Mouse (Mus musculus): ENCODE results near the gene Gm14137. TPM values are rescaled to one million over a fixed set of nuclear protein-coding genes. Genes with fewer than 3 reads are reported as not detected.

Gm14137 gene
- polyA plus RNA-seq, 1 experiment from 2014 or later, result 5.4 TPM

Other genes starting within 250 kb of the Gm14137 start
- 49.0 and 50.4 TPM in 2 replicates for gene Chst14, start 248.0 kb upstream of the Gm14137 start, polyA plus RNA-seq (2015; fragmentation: Nextera tagmentation; extraction: Ambion mirVana)
- 25.7 and 26.5 TPM in 2 replicates for gene Ccdc32, start 145.1 kb upstream of the Gm14137 start, polyA plus RNA-seq (2015; fragmentation: Nextera tagmentation; extraction: Ambion mirVana)
- 4.0 and 4.6 TPM in 2 replicates for gene Rpusd2, start 139.7 kb upstream of the Gm14137 start, polyA plus RNA-seq (2015; fragmentation: Nextera tagmentation; extraction: Ambion mirVana)
- gene Knl1, start 127.4 kb upstream of the Gm14137 start, polyA plus RNA-seq (2015; fragmentation: Nextera tagmentation; extraction: Ambion mirVana), result 39.7 and 40.5 TPM in 2 replicates
- 36.3 and 37.2 TPM in 2 replicates for gene Rad51, start 61.7 kb upstream of the Gm14137 start, polyA plus RNA-seq (2015; fragmentation: Nextera tagmentation; extraction: Ambion mirVana)
- gene Rmdn3, start 17.5 kb upstream of the Gm14137 start, polyA plus RNA-seq (2015; fragmentation: Nextera tagmentation; extraction: Ambion mirVana), result 40.2 and 41.0 TPM in 2 replicates
- 10.6 and 15.0 TPM in 2 replicates for gene Gchfr, start 6.7 kb upstream of the Gm14137 start, polyA plus RNA-seq (2015; fragmentation: Nextera tagmentation; extraction: Ambion mirVana)
- 54.1 and 61.4 TPM in 2 replicates for gene Zfyve19, start 34.1 kb downstream of the Gm14137 start, polyA plus RNA-seq (2015; fragmentation: Nextera tagmentation; extraction: Ambion mirVana)
- gene Dnajc17, start 34.3 kb downstream of the Gm14137 start, polyA plus RNA-seq (2015; fragmentation: Nextera tagmentation; extraction: Ambion mirVana), result 19.0 and 21.7 TPM in 2 replicates
- gene Ppp1r14d, start 55.4 kb downstream of the Gm14137 start, polyA plus RNA-seq (2015; fragmentation: Nextera tagmentation; extraction: Ambion mirVana), result 0.36 and 0.37 TPM in 2 replicates
- 29.8 and 33.0 TPM in 2 replicates for gene Spint1, start 62.9 kb downstream of the Gm14137 start, polyA plus RNA-seq (2015; fragmentation: Nextera tagmentation; extraction: Ambion mirVana)
- gene Rhov, start 96.8 kb downstream of the Gm14137 start, polyA plus RNA-seq (2015; fragmentation: Nextera tagmentation; extraction: Ambion mirVana), result 37.1 and 37.9 TPM in 2 replicates
- 18.8 and 19.6 TPM in 2 replicates for gene Vps18, start 114.2 kb downstream of the Gm14137 start, polyA plus RNA-seq (2015; fragmentation: Nextera tagmentation; extraction: Ambion mirVana)
- 5.7 and 5.8 TPM in 2 replicates for gene Dll4, start 151.3 kb downstream of the Gm14137 start, polyA plus RNA-seq (2015; fragmentation: Nextera tagmentation; extraction: Ambion mirVana)
- gene Chac1, start 176.7 kb downstream of the Gm14137 start, polyA plus RNA-seq (2015; fragmentation: Nextera tagmentation; extraction: Ambion mirVana), result 2.1 and 2.4 TPM in 2 replicates

All from embryonic facial prominence, embryonic 15.5 days (tissue).